Mouse (Mus musculus) embryonic facial prominence, embryonic 12.5 days (tissue): ENCODE results near the gene Adamts13. TPM values are rescaled to one million over a fixed set of nuclear protein-coding genes. Genes with fewer than 3 reads are reported as not detected.

Experiments used
- ATAC-seq: fragments of 200-750 bp; cut with Nextera tagmentation; 2 replicates; pipeline ENCODE4 v1.8.0; 2017; ENCODE audit not compliant: insufficient number of reproducible peaks, insufficient read depth, low FRiP score, low TSS enrichment
- H3K27ac ChIP-seq: fragments of 300-500 bp; sonication (generic); 2 replicates; pipeline ENCODE4 v1.5.1; 2016; ENCODE audit warnings: mild to moderate bottlenecking
- H3K27me3 ChIP-seq: fragments of 300-500 bp; sonication (generic); 2 replicates; pipeline ENCODE4 v1.6.1; 2016; ENCODE audit warnings: mild to moderate bottlenecking, moderate library complexity
- H3K36me3 ChIP-seq: fragments of 300-500 bp; sonication (generic); 2 replicates; pipeline ENCODE4 v1.6.1; 2016; ENCODE audit warnings: mild to moderate bottlenecking
- H3K4me1 ChIP-seq: fragments of 300-500 bp; sonication (generic); 2 replicates; pipeline ENCODE4 v1.6.1; 2016
- H3K4me2 ChIP-seq: fragments of 300-500 bp; sonication (generic); replicated peaks from 2 replicates; pipeline ENCODE4 v1.6.1; 2016; ENCODE audit warnings: mild to moderate bottlenecking, moderate library complexity
- H3K4me3 ChIP-seq: fragments of 300-500 bp; sonication (generic); 2 replicates; pipeline ENCODE4 v1.5.1; 2016; ENCODE audit warnings: mild to moderate bottlenecking
- H3K9ac ChIP-seq: fragments of 300-500 bp; sonication (generic); 2 replicates; pipeline ENCODE4 v1.6.1; 2016; ENCODE audit warnings: mild to moderate bottlenecking, moderate library complexity
- H3K9me3 ChIP-seq: fragments of 300-500 bp; sonication (generic); 2 replicates; pipeline ENCODE4 v1.6.1; 2016; ENCODE audit warnings: mild to moderate bottlenecking, moderate library complexity
- WGBS: fragments of 180-500 bp; shearing (Covaris S2); methylation state at CpG from one replicate; pipeline ENCODE4 v1.1.7; 2016; 5-methylcytosine and 5-hydroxymethylcytosine counted together
- polyA plus RNA-seq: library from polyadenylated mRNA; unstranded; fragments of >200 nt; fragmentation: Nextera tagmentation; extraction: Ambion mirVana; gene quantifications from 2 replicates; pipeline ENCODE4 v1.2.1, GENCODE M21; 2016

Gene Adamts13
- polyA plus RNA-seq, 1 experiment from 2014 or later, result not detected

GRCm38 (mm10) chr2:26952193-26952592, 21.0 kb upstream of the Adamts13 start:
- ATAC-seq, result no peak
- peaks cover 76% of the 10 kb centered on the region for H3K36me3 ChIP-seq
- WGBS, result 93% methylated on average over 4 of the region's 4 CpGs
- no peak overlapping the region for H3K27ac ChIP-seq
- no peak overlapping the region for H3K4me3 ChIP-seq
- no peak overlapping the region for H3K4me2 ChIP-seq
- no peaks in the 10 kb centered on the region for H3K27me3 ChIP-seq
- no peaks in the 10 kb centered on the region for H3K4me1 ChIP-seq
- no peaks in the 10 kb centered on the region for H3K9me3 ChIP-seq
- H3K9ac ChIP-seq, result no peak overlapping the region

GRCm38 (mm10) chr2:26952866-26953265, 20.4 kb upstream of the Adamts13 start:
- Histone ChIP-seq H3K27ac (no peak overlapping the region), H3K27me3 (no peaks in the 10 kb centered on the region), H3K4me1 (no peaks in the 10 kb centered on the region), H3K4me3 (no peak overlapping the region), H3K36me3 (peaks cover 81% of the 10 kb centered on the region), H3K9ac (no peak overlapping the region), H3K4me2 (no peak overlapping the region), H3K9me3 (no peaks in the 10 kb centered on the region)
- 87% methylated on average over 8 of the region's 8 CpGs for WGBS
- ATAC-seq, result no peak

- H3K4me3 ChIP-seq, result no peak overlapping the region
- 88% methylated on average over 2 of the region's 2 CpGs for WGBS
- no peaks in the 10 kb centered on the region for H3K4me1 ChIP-seq
- no peak overlapping the region for H3K4me2 ChIP-seq
- no peak for ATAC-seq
- no peaks in the 10 kb centered on the region for H3K27me3 ChIP-seq
- H3K36me3 ChIP-seq, result peaks cover 85% of the 10 kb centered on the region
- H3K9me3 ChIP-seq, result no peaks in the 10 kb centered on the region
- no peak overlapping the region for H3K9ac ChIP-seq
- no peak overlapping the region for H3K27ac ChIP-seq
Measured at GRCm38 (mm10) chr2:26954735-26955395, 18.4 kb upstream of the Adamts13 start.

- no peaks in the 10 kb centered on the region for H3K9me3 ChIP-seq
- H3K36me3 ChIP-seq, result peaks cover 92% of the 10 kb centered on the region
- no peak overlapping the region for H3K9ac ChIP-seq
- H3K4me1 ChIP-seq, result peaks cover 3% of the 10 kb centered on the region; the same call in 1 of the 2 replicates
- no peak overlapping the region for H3K27ac ChIP-seq
- H3K4me3 ChIP-seq, result no peak overlapping the region
- no peak for ATAC-seq
- whole genome bisulfite sequencing, result 95% methylated on average over 12 of the region's 12 CpGs
- no peaks in the 10 kb centered on the region for H3K27me3 ChIP-seq
- H3K4me2 ChIP-seq, result no peak overlapping the region
Measured at GRCm38 (mm10) chr2:26956811-26957487, 16.3 kb upstream of the Adamts13 start.

- 89% methylated on average over 2 of the region's 2 CpGs for WGBS
- H3K9ac ChIP-seq, result no peak overlapping the region
- no peaks in the 10 kb centered on the region for H3K9me3 ChIP-seq
- no peak overlapping the region for H3K27ac ChIP-seq
- H3K36me3 ChIP-seq, result peaks cover 92% of the 10 kb centered on the region
- peaks cover 7% of the 10 kb centered on the region; the same call in 1 of the 2 replicates for H3K4me1 ChIP-seq
- ATAC-seq, result no peak
- H3K27me3 ChIP-seq, result no peaks in the 10 kb centered on the region
- no peak overlapping the region for H3K4me2 ChIP-seq
- no peak overlapping the region for H3K4me3 ChIP-seq
Measured at GRCm38 (mm10) chr2:26957488-26957859, 15.7 kb upstream of the Adamts13 start.

- Histone ChIP-seq H3K4me3 (no peak overlapping the region), H3K9me3 (no peaks in the 10 kb centered on the region), H3K27me3 (no peaks in the 10 kb centered on the region), H3K9ac (no peak overlapping the region), H3K27ac (no peak overlapping the region), H3K36me3 (peaks cover 60% of the 10 kb centered on the region), H3K4me2 (no peak overlapping the region), H3K4me1 (peaks cover 19% of the 10 kb centered on the region)
- ATAC-seq, result no peak
- WGBS, result 79% methylated on average over 4 of the region's 4 CpGs
Measured at GRCm38 (mm10) chr2:26960756-26961155, 12.5 kb upstream of the Adamts13 start.

- peak; percentile 94 for ATAC-seq
- no peaks in the 10 kb centered on the region for H3K27me3 ChIP-seq
- WGBS, result under 1% methylated on average over 50 of the region's 50 CpGs
- peak within 1 kb of the TSS; percentile 79 for H3K9ac ChIP-seq
- H3K9me3 ChIP-seq, result no peaks in the 10 kb centered on the region
- H3K36me3 ChIP-seq, result peaks cover 29% of the 10 kb centered on the region
- H3K4me2 ChIP-seq, result peak within 1 kb of the TSS; percentile 82
- peak within 1 kb of the TSS; percentile 80 for H3K4me3 ChIP-seq
- H3K4me1 ChIP-seq, result peaks cover 19% of the 10 kb centered on the region
- peak within 1 kb of the TSS; percentile 97 for H3K27ac ChIP-seq
Measured at GRCm38 (mm10) chr2:26963923-26964723, 9.1 kb upstream of the Adamts13 start, which contains the start of gene Rexo4. Gene Rexo4 (minus strand): TSS chr2:26964386.

GRCm38 (mm10) chr2:26964724-26965370, 8.4 kb upstream of the Adamts13 start:
- H3K9me3 ChIP-seq, result no peaks in the 10 kb centered on the region
- 18% methylated on average over 14 of the region's 14 CpGs for WGBS
- peak overlapping the region; percentile 82 for H3K4me2 ChIP-seq
- peak overlapping the region; percentile 97 for H3K27ac ChIP-seq
- ATAC-seq, result no peak
- H3K9ac ChIP-seq, result peak overlapping the region; percentile 79
- peaks cover 24% of the 10 kb centered on the region for H3K36me3 ChIP-seq
- no peaks in the 10 kb centered on the region for H3K27me3 ChIP-seq
- H3K4me3 ChIP-seq, result peak overlapping the region; percentile 80
- H3K4me1 ChIP-seq, result peaks cover 19% of the 10 kb centered on the region

GRCm38 (mm10) chr2:26967262-26967661, 6.0 kb upstream of the Adamts13 start:
- Histone ChIP-seq H3K36me3 (0 out of 2 replicates have a peak, but pooled peaks cover 2% of the 10 kb centered on the region), H3K4me3 (no peak overlapping the region), H3K27me3 (0 out of 2 replicates have a peak, but pooled peaks cover 4% of the 10 kb centered on the region), H3K4me1 (peaks cover 13% of the 10 kb centered on the region), H3K9ac (no peak overlapping the region), H3K4me2 (no peak overlapping the region), H3K9me3 (no peaks in the 10 kb centered on the region), H3K27ac (no peak overlapping the region)
- 77% methylated on average over 2 of the region's 2 CpGs for WGBS
- no peak for ATAC-seq

- H3K36me3 ChIP-seq, result no peaks in the 10 kb centered on the region
- H3K27me3 ChIP-seq, result 0 out of 2 replicates have a peak, but pooled peaks cover 9% of the 10 kb centered on the region
- H3K4me1 ChIP-seq, result no peaks in the 10 kb centered on the region
- H3K4me3 ChIP-seq, result no peak overlapping the region
- no peak overlapping the region for H3K4me2 ChIP-seq
- no peak overlapping the region for H3K9ac ChIP-seq
- no peaks in the 10 kb centered on the region for H3K9me3 ChIP-seq
- WGBS, result 44% methylated on average over 4 of the region's 4 CpGs
- no peak overlapping the region for H3K27ac ChIP-seq
- ATAC-seq, result no peak
Measured at GRCm38 (mm10) chr2:26973960-26974359, 744 bp downstream of the Adamts13 start.

- no peaks in the 10 kb centered on the region for H3K4me1 ChIP-seq
- H3K4me3 ChIP-seq, result no peak overlapping the region
- H3K27ac ChIP-seq, result no peak overlapping the region
- H3K9ac ChIP-seq, result no peak overlapping the region
- no peaks in the 10 kb centered on the region for H3K9me3 ChIP-seq
- no peaks in the 10 kb centered on the region for H3K27me3 ChIP-seq
- WGBS, result 59% methylated on average over 1 of the region's 1 CpGs
- no peaks in the 10 kb centered on the region for H3K36me3 ChIP-seq
- no peak for ATAC-seq
- H3K4me2 ChIP-seq, result no peak overlapping the region
Measured at GRCm38 (mm10) chr2:26980361-26980760, 7.1 kb downstream of the Adamts13 start.
